Mouse (Mus musculus) lung, adult 2 months (tissue): ENCODE results near the gene Hoxd8.

ENCODE experiments used
- CTCF ChIP-seq: fragments of 200-500 bp; IDR thresholded peaks from 2 replicates; pipeline ENCODE4 v1.5.1; 2011; ENCODE audit warnings: mild to moderate bottlenecking, low read length, control low read depth; ENCODE audit not compliant: insufficient read depth
- POLR2A ChIP-seq: fragments of 200-500 bp; IDR thresholded peaks from 2 replicates; pipeline ENCODE4 v1.6.1; 2011; ENCODE audit warnings: low read depth, mild to moderate bottlenecking, control low read depth, low read length, borderline replicate concordance; ENCODE audit errors: extremely low read depth

- TF ChIP-seq CTCF (no peak), POLR2A (no peak)
Observed at GRCm38 (mm10) chr2:74695813-74696430, 8.5 kb upstream of the Hoxd8 start.
